Mouse (Mus musculus) lung, postnatal 0 days (tissue): ENCODE measurements around the gene Stx6. TPM values are rescaled to one million over a fixed set of nuclear protein-coding genes. Genes with fewer than 3 reads are reported as not detected.

Source experiments
- ATAC-seq: fragments of 200-750 bp; cut with Nextera tagmentation; 2 replicates; pipeline ENCODE4 v1.8.0; 2017; ENCODE audit warnings: moderate library complexity
- DNase-seq: peaks from one replicate; pipeline ENCODE4 v3.0.0-alpha.2; 2016; ENCODE audit warnings: low spot score
- H3K27ac ChIP-seq: fragments of 300-500 bp; sonication (generic); 2 replicates; pipeline ENCODE4 v1.5.1; 2014; ENCODE audit warnings: antibody characterized with exemption, mild to moderate bottlenecking, low read length, mixed read lengths
- H3K27me3 ChIP-seq: fragments of 300-500 bp; sonication (generic); replicated peaks from 2 replicates; pipeline ENCODE4 v1.6.1; 2014; ENCODE audit warnings: low read length, mixed read lengths; ENCODE audit not compliant: insufficient read depth
- H3K36me3 ChIP-seq: fragments of 300-500 bp; sonication (generic); 2 replicates; pipeline ENCODE4 v1.6.1; 2014; ENCODE audit warnings: low read length, mixed read lengths; ENCODE audit not compliant: insufficient read depth
- H3K4me1 ChIP-seq: fragments of 300-500 bp; sonication (generic); 2 replicates; pipeline ENCODE4 v1.6.1; 2014; ENCODE audit warnings: antibody characterized with exemption, low read depth, low read length, mixed read lengths; ENCODE audit not compliant: insufficient read depth
- H3K4me2 ChIP-seq: fragments of 300-500 bp; sonication (generic); replicated peaks from 2 replicates; pipeline ENCODE4 v1.6.1; 2014; ENCODE audit warnings: low read depth, mild to moderate bottlenecking, low read length, moderate library complexity, mixed read lengths
- H3K4me3 ChIP-seq: fragments of 300-500 bp; sonication (generic); 2 replicates; pipeline ENCODE4 v1.5.1; 2014; ENCODE audit warnings: low read depth, low read length
- H3K9ac ChIP-seq: fragments of 300-500 bp; sonication (generic); replicated peaks from 2 replicates; pipeline ENCODE4 v1.6.1; 2014; ENCODE audit warnings: low read depth, mild to moderate bottlenecking
- H3K9me3 ChIP-seq: fragments of 300-500 bp; sonication (generic); 2 replicates; pipeline ENCODE4 v1.6.1; 2016; ENCODE audit warnings: low read length, mixed read lengths
- CTCF ChIP-seq: IDR thresholded peaks from 2 replicates; pipeline ENCODE4 v1.5.1; 2016; ENCODE audit warnings: antibody characterized with exemption, mild to moderate bottlenecking
- EP300 ChIP-seq: IDR thresholded peaks from 2 replicates; pipeline ENCODE4 v1.6.1; 2016; ENCODE audit warnings: antibody characterized with exemption, mild to moderate bottlenecking, control low read depth
- WGBS: fragments of 180-500 bp; shearing (Covaris S2); extraction: QIAGEN DNeasy Blood & Tissue Kit; methylation state at CpG from one replicate; pipeline ENCODE4 v1.1.7; 2014; 5-methylcytosine and 5-hydroxymethylcytosine counted together
- polyA plus RNA-seq: library from polyadenylated mRNA; unstranded; fragments of >200 nt; fragmentation: Nextera tagmentation; extraction: Ambion mirVana; gene quantifications from 2 replicates; pipeline ENCODE4 v1.2.1, GENCODE M21; 2015

The Stx6 gene
- polyA plus RNA-seq, 1 experiment from 2014 or later: 74.3 TPM

DNA sequence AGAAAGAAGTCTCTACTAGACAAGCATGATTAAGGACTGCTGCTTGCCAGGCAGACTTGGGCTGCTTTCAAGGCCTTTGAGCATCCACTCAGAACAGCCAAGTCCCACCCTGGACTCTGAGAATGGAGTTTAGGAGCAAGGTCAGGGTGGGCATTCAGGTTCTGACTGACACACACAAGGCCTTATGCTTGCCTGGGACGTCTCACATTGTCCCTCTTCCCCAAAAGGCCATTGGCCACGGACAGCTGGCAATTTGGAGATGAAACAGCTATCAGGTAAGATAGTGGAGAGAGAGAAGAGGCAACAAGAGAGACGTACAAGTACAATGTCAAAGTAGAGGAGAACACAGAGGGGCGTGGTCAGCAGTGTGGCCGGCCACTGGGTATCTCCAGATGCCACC lies 93.1 kb downstream of the Stx6 start:
- Histone ChIP-seq H3K36me3 (no peaks in the 10 kb centered on the region), H3K27ac (no peak overlapping the region), H3K27me3 (no peaks in the 10 kb centered on the region), H3K4me2 (no peak overlapping the region), H3K9me3 (no peaks in the 10 kb centered on the region), H3K4me3 (no peak overlapping the region), H3K4me1 (no peaks in the 10 kb centered on the region), H3K9ac (no peak overlapping the region)
- no peak for TF ChIP-seq EP300
- no peak for TF ChIP-seq CTCF
- DNase-seq (no peak), ATAC-seq (no peak)
- 72% methylated on average over 5 of the region's 5 CpGs for WGBS

DNA sequence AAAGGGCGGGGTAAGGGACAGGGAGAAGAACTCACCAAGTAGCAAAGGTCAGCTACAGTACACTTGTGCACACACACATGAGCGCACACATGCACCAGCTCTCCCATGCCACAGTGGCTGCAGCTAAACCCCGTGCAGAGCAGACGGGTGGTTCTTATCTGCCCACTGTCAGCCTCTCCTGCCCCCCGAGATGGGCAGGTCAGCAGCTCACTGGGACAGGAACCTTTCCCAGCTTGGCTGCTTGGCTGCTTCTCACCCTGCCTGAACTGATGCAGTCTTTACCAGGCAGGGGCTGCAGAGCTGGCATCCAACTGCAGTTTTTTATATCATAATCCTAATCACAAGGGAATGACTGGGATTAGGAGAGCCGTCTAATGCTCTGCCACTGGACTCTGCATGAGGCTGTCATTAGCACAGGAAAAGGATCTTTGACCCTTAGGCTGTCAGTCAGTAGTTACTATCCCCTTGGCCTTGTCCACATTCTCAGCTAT lies 94.2 kb downstream of the Stx6 start:
- DNase-seq (no peak), ATAC-seq (no peak)
- WGBS: 27% methylated on average over 6 of the region's 6 CpGs
- Histone ChIP-seq H3K27me3 (no peaks in the 10 kb centered on the region), H3K4me3 (no peak overlapping the region), H3K9ac (no peak overlapping the region), H3K27ac (no peak overlapping the region), H3K9me3 (no peaks in the 10 kb centered on the region), H3K4me1 (no peaks in the 10 kb centered on the region), H3K4me2 (no peak overlapping the region), H3K36me3 (no peaks in the 10 kb centered on the region)
- no peak for TF ChIP-seq CTCF
- no peak for TF ChIP-seq EP300

DNA sequence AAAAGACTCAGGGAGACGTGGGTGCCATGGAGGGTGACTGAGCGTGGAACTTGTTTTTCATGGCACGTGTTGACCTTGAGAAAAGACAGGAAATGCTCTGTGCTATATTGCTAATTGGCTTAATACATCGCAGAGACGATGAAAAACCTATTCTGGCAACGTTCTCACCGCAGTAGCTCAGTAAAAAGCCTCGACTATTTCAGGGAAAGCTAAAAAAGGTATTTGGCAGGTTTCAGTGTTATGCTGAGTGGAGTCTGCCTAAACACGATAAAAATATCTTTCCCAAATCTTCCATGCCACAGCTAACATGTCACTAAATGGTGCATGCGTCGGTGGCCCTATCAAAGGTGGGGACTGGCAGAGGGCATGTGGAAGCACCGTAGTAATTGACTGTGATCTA lies 94.6 kb downstream of the Stx6 start:
- no peak overlapping the region for H3K9ac ChIP-seq
- no peak overlapping the region for H3K27ac ChIP-seq
- H3K36me3 ChIP-seq: no peaks in the 10 kb centered on the region
- no peak overlapping the region for H3K4me3 ChIP-seq
- H3K4me1 ChIP-seq: no peaks in the 10 kb centered on the region
- H3K9me3 ChIP-seq: no peaks in the 10 kb centered on the region
- no peak for DNase-seq
- WGBS: 67% methylated on average over 12 of the region's 12 CpGs
- H3K4me2 ChIP-seq: no peak overlapping the region
- ATAC-seq: no peak
- no peaks in the 10 kb centered on the region for H3K27me3 ChIP-seq
- TF ChIP-seq CTCF (no peak), EP300 (no peak)

DNA sequence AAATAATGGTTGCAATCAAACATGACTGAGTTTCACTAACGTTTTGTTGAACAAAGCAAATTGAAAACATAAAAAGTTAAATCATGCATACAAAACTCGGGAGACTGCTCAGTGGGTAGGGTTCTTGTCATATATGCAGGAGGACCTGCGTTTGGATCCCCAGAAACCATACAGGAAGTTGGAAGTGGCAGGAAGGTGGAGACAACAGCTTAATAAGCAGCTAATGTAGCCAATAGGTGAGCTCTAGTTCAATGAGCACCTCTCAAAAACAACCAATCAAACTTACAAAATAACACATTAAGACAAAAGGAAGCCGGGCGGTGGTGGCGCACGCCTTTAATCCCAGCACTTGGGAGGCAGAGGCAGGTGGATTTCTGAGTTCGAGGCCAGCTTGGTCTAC lies 95.8 kb downstream of the Stx6 start:
- Histone ChIP-seq H3K4me2 (no peak overlapping the region), H3K9ac (no peak overlapping the region), H3K4me1 (no peaks in the 10 kb centered on the region), H3K27ac (no peak overlapping the region), H3K4me3 (no peak overlapping the region), H3K27me3 (no peaks in the 10 kb centered on the region), H3K36me3 (no peaks in the 10 kb centered on the region), H3K9me3 (no peaks in the 10 kb centered on the region)
- TF ChIP-seq EP300 (no peak), CTCF (no peak)
- ATAC-seq (no peak), DNase-seq (no peak)
- WGBS: 86% methylated on average over 7 of the region's 8 CpGs

Other genes starting within 250 kb of the Stx6 start
- gene Ier5, start 59.1 kb upstream of the Stx6 start, polyA plus RNA-seq: 10.9 and 15.3 TPM in 2 replicates
- 10.5 and 13.2 TPM in 2 replicates for gene Mr1, start 11.9 kb upstream of the Stx6 start, polyA plus RNA-seq
- gene BC034090, start 85.7 kb downstream of the Stx6 start, polyA plus RNA-seq: 2.4 and 2.7 TPM in 2 replicates